Comparison of ENCODE assay signal across 8 mouse cellular contexts in the genomic region with DNA sequence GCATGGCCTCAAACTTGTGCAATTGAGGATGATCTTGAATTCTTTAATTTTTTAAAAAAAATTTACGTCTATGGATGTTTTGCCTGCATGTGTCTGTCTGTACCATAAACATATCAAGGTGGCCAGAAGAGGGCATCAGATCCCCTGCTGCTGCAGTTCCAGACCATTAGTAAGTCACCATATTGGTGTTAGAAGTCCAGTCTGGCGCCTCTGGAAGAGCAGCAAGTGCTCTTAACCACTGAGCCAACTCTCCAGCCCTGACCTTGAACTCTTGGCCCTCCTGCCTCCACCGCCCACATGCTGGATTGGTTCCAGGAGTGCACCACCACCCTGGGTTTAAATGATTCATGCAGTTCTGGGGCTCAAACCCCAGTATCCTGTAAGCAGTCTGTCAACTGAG. TPM values are rescaled to one million over a fixed set of nuclear protein-coding genes. Genes with fewer than 3 reads are reported as not detected.
DNase-seq lines count a peak whose midpoint lies in the region; ATAC-seq and TF ChIP-seq lines count a peak whose summit lies in the region.

No protein-coding gene starts in this region.

- peak; percentile 39; the same call in 1 of the 2 replicates for ATAC-seq in hindbrain, postnatal 0 days

- peak; percentile 61 for TF ChIP-seq RAD21 in CH12.LX (IDR thresholded peaks at IDR 0.05; ENCODE audit: low read depth, low read length)

- in situ Hi-C loops in CH12.LX (cut with MboI; ENCODE audit: low pct_ligation_motif_present, low pct_unique_long_range_greater_than_20kb, low sequenced_read_pairs): loop anchor here (5.0 to 10.0 kb wide), 3 partner anchors 68 to 286 kb away; no protein-coding TSS in a partner anchor

- WGBS in hindbrain, postnatal 0 days: 48% methylated on average over 3 of the region's 3 CpGs

- no peak overlapping the region for H3K27ac ChIP-seq in CH12.LX (ENCODE audit: insufficient read depth, low read depth)
- H3K27ac ChIP-seq in hindbrain, postnatal 0 days: peak overlapping the region; percentile 18; the same call in 1 of the 2 replicates

- TF ChIP-seq EP300 in CH12.LX (IDR thresholded peaks at IDR 0.05; ENCODE audit: low read length): no peak

- H3K4me1 ChIP-seq in CH12.LX (ENCODE audit: control insufficient read depth in 1 of 2, insufficient read depth in 2 of 2): peaks cover 2 to 48% of the 10 kb centered on the region in 2 experiments; a peak in 3 of 4 replicates
- H3K4me1 ChIP-seq in hindbrain, postnatal 0 days (ENCODE audit: insufficient read depth, low read length): peaks cover 3% of the 10 kb centered on the region; the same call in 1 of the 2 replicates

- dilution Hi-C loops in CH12.LX (cut with MboI; ENCODE audit: extremely low pct_ligation_motif_present, extremely low pct_unique_long_range_greater_than_20kb, low sequenced_read_pairs): no loop called here

- H3K27me3 ChIP-seq in CH12.LX (replicated peaks): no peaks in the 10 kb centered on the region
- H3K27me3 ChIP-seq in hindbrain, postnatal 0 days (ENCODE audit: insufficient read depth, low read length): no peaks in the 10 kb centered on the region

- H3K4me2 ChIP-seq in CH12.LX (ENCODE audit: insufficient read depth, low read depth, poor library complexity, severe bottlenecking): no peak overlapping the region; the same call in 1 of the 2 replicates
- no peak overlapping the region for H3K4me2 ChIP-seq in hindbrain, postnatal 0 days (ENCODE audit: low read depth, low read length)

- no peak overlapping the region for H3K9ac ChIP-seq in CH12.LX (ENCODE audit: insufficient read depth, low read depth)
- no peak overlapping the region for H3K9ac ChIP-seq in hindbrain, postnatal 0 days (replicated peaks; ENCODE audit: low read length)

- no peaks in the 10 kb centered on the region for H3K9me3 ChIP-seq in CH12.LX (replicated peaks; ENCODE audit: low read length)
- no peaks in the 10 kb centered on the region for H3K9me3 ChIP-seq in hindbrain, postnatal 0 days (ENCODE audit: low read length)

- no peaks in the 10 kb centered on the region for H3K36me3 ChIP-seq in CH12.LX (replicated peaks in 1 of 2; ENCODE audit: control insufficient read depth in 1 of 2, insufficient read depth in 1 of 2, low read length in 1 of 2)
- H3K36me3 ChIP-seq in hindbrain, postnatal 0 days (ENCODE audit: insufficient read depth, low read length): no peaks in the 10 kb centered on the region

- peak; percentile 40 for DNase-seq in layer of hippocampus, adult 11-12 months (ENCODE audit: low spot score)
- DNase-seq in layer of hippocampus, adult 8-10 months (ENCODE audit: low spot score in 2 of 2): no peak
- DNase-seq in CH12.LX (ENCODE audit: extremely low read depth): peak; percentile 51
- DNase-seq in adrenal gland, postnatal 14 days: peak; percentile 66
- peak; percentile 68 for DNase-seq in hindbrain, postnatal 0 days (ENCODE audit: low spot score)
- DNase-seq in naive thymus-derived CD4-positive, alpha-beta T cell, adult 2 months (ENCODE audit: low read depth): peak; percentile 51
- DNase-seq in cerebellum, postnatal 36 days: no peak
- no peak for DNase-seq in ovary, postnatal 14 days (ENCODE audit: low spot score)

- H3K79me2 ChIP-seq in CH12.LX (replicated peaks; ENCODE audit: control insufficient read depth, extremely low read depth, insufficient read depth, poor library complexity, severe bottlenecking): no peaks in the 10 kb centered on the region

- TF ChIP-seq CTCF in CH12.LX (conservative IDR thresholded peaks at IDR 0.05 in 1 of 2, IDR thresholded peaks at IDR 0.05 in 1 of 2; ENCODE audit: low read depth in 2 of 2, low read length in 2 of 2): peak; percentile 7 to 75; a peak in 2 of 4 replicates
- peak; percentile 63 for TF ChIP-seq CTCF in hindbrain, postnatal 0 days (IDR thresholded peaks at IDR 0.05; ENCODE audit: low read depth)

- H3K4me3 ChIP-seq in CH12.LX (replicated peaks in 1 of 3; ENCODE audit: low read depth in 2 of 3, low read length in 2 of 3, poor library complexity in 1 of 3): no peak overlapping the region
- no peak overlapping the region for H3K4me3 ChIP-seq in hindbrain, postnatal 0 days (ENCODE audit: low read length)

- TF ChIP-seq POLR2A in CH12.LX (IDR thresholded peaks at IDR 0.05; ENCODE audit: low read depth, low read length): no peak

TF ChIP-seq in CH12.LX, 34 proteins besides CTCF, POLR2A, EP300 and RAD21:
- no peak for TF ChIP-seq SIN3A (IDR thresholded peaks at IDR 0.05; ENCODE audit: low read length)
- TF ChIP-seq SMC3 (IDR thresholded peaks at IDR 0.05; ENCODE audit: low read depth, low read length): peak; percentile 68
- no peak for TF ChIP-seq HCFC1 (IDR thresholded peaks at IDR 0.05; ENCODE audit: low read depth, low read length)
- TF ChIP-seq BHLHE40 (IDR thresholded peaks at IDR 0.05; ENCODE audit: low read depth, low read length): no peak

RNA-seq across cellular contexts. Expression of gene Ampd3, which starts 39.1 kb away (rescaled TPM):
- total RNA-seq in layer of hippocampus, adult 8-10 months (2022): 10 to 100 TPM; 25.4 to 37.7 (median 30.3) TPM
- total RNA-seq in CH12.LX (2012; rRNA removed) (0.04 and 0.08 TPM in 2 replicates), CH12.LX (2014; rRNA removed) (0.07 and 0.30 TPM in 2 replicates)
- polyA plus RNA-seq in CH12.LX (2012; ENCODE audit: insufficient read length, low read depth): 0.84 and 1.0 TPM in 2 replicates
- total RNA-seq in adrenal gland, postnatal 14 days (2021): 22.9 and 32.8 TPM in 2 replicates
- total RNA-seq in hindbrain, postnatal 0 days (2014; rRNA removed): 15.1 and 24.8 TPM in 2 replicates
- 12.4 and 14.3 TPM in 2 replicates for polyA plus RNA-seq in hindbrain, postnatal 0 days (2015; fragmentation: Nextera tagmentation; extraction: Ambion mirVana)

Comparison
In these comparisons a context has a peak if more than half of its experiments do, and no peak if none do; other contexts are left out.
1. DNase-seq: peak in layer of hippocampus, adult 11-12 months (single experiment), CH12.LX (single experiment), adrenal gland, postnatal 14 days (single experiment), hindbrain, postnatal 0 days (single experiment) and naive thymus-derived CD4-positive, alpha-beta T cell, adult 2 months (single experiment); none in layer of hippocampus, adult 8-10 months (0 of 2), cerebellum, postnatal 36 days (0 of 2) and ovary, postnatal 14 days (single experiment).
2. RNA of gene Ampd3, which starts 39.1 kb away (total RNA-seq): 25.4 to 37.7 TPM in layer of hippocampus, adult 8-10 months, 15.1 to 24.8 TPM in hindbrain, postnatal 0 days and 22.9 to 32.8 TPM in adrenal gland, postnatal 14 days; 0.04 to 0.30 TPM in CH12.LX; every median in the first group is over 10 times any median in the second.